Mouse (Mus musculus) heart, postnatal 4 days (tissue): Measurements from ENCODE around the gene Vmn2r10. TPM values are rescaled to one million over a fixed set of nuclear protein-coding genes. Genes with fewer than 3 reads are reported as not detected.
"Not testable (repeated sequence)": the region's sequence is repeated elsewhere in the genome, so short reads cannot be mapped to it uniquely, and the experiment has no call there.

Experiments used
- DNase-seq: peaks from one replicate; pipeline ENCODE4 v3.0.0; 2021
- total RNA-seq, 2 experiments: library from RNA; stranded (reverse); gene quantifications; 2 replicates each; pipeline ENCODE4 v1.2.3; 2021

Gene Vmn2r10
- total RNA-seq = not detected

GRCm38 (mm10) chr5:109006427-109006826 lies at the start of gene Vmn2r10:
Gene Vmn2r10, minus strand, starts transcription at chr5:109006527.
- DNase-seq = not testable (repeated sequence)

GRCm38 (mm10) chr5:109055286-109055685 lies 49.0 kb upstream of the Vmn2r10 start:
- DNase-seq = no peak

GRCm38 (mm10) chr5:109032591-109032990 lies 26.3 kb upstream of the Vmn2r10 start:
- no peak for DNase-seq

- no peak for DNase-seq
Observed at GRCm38 (mm10) chr5:108988924-108989323, 17.4 kb downstream of the Vmn2r10 start.

Other genes with a start within 250 kb of the Vmn2r10 start
- not detected for gene Rnf212, start 231.5 kb downstream of the Vmn2r10 start, total RNA-seq
- not detected for gene Tmed11, start 211.2 kb downstream of the Vmn2r10 start, total RNA-seq
- gene Vmn2r8, start 197.7 kb downstream of the Vmn2r10 start, total RNA-seq = not detected
- not detected for gene Vmn2r9, start 153.9 kb downstream of the Vmn2r10 start, total RNA-seq
- not detected for gene Vmn2r11, start 53.0 kb upstream of the Vmn2r10 start, total RNA-seq
- gene Vmn2r12, start 91.4 kb upstream of the Vmn2r10 start, total RNA-seq = not detected
- not detected for gene Vmn2r13, start 185.7 kb upstream of the Vmn2r10 start, total RNA-seq
- gene Vmn2r14, start 218.2 kb upstream of the Vmn2r10 start, total RNA-seq = not detected